ENCODE assay signal across 8 mouse cellular contexts in the genomic region with DNA sequence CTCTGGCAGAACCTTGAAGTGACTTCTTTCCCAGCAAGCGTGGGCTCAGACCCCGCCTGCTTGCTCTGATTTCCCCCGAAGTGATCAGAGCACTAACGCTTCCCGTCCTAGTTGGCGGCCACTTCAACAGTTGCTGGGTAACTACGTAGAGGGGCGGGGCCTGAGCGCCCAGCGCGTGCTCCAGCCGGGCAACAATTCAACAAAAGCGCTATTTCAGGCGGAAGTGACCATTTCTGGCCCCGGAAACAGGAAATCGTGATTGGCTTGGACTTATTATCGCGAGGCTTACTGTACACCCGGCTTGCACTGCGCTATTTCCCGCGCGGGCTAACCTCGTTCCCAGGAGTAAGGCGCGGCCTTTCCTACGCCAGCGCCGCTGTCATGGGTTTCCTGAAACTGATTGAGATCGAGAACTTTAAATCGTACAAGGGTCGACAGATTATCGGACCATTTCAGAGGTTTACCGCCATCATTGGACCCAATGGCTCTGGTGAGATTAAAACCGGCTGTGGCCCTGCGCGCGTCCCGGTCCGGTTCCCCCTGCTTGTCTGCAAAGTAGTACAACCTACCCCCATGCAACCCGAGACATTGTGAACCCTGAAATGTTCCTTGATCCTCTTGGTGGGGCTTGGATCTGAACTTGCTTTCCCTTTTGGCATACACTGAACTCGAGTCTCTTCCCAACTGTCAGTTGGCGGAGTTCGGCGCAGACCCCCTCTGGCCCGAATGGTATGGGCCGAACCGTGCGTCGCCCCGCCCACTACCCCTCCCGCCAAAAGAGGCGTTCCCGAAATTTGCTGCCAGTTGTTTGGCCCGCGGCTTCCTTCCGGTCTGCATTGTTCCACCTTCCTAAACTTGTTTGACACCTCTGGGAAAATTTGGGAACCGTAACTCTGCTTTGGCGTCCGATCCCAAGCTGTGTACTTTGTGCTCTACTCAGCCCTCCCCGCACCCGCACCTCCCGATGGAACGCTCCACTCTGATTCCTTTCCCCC. TPM values are rescaled to one million over a fixed set of nuclear protein-coding genes. Genes with fewer than 3 reads are reported as not detected.
A peak's percentile ranks its signal among the peaks of the same experiment; 100 is the strongest.
DNase-seq lines count a peak whose midpoint lies in the region; ATAC-seq and TF ChIP-seq lines count a peak whose summit lies in the region.

TSS of gene Ribc1 (minus strand) at position 145 of the 995 bp plus-strand sequence.
TSS of gene Smc1a (plus strand) at position 278 of the 995 bp plus-strand sequence.

- WGBS in forebrain, embryonic 13.5 days, result 22% methylated on average over 64 of the region's 64 CpGs
- 22% methylated on average over 64 of the region's 64 CpGs for whole genome bisulfite sequencing in neural tube, embryonic 15.5 days

- H3K9me3 ChIP-seq in E14TG2a.4 (ENCODE audit: low read length), result no peaks in the 10 kb centered on the region
- no peaks in the 10 kb centered on the region for H3K9me3 ChIP-seq in forebrain, embryonic 13.5 days (replicated peaks)
- no peaks in the 10 kb centered on the region for H3K9me3 ChIP-seq in neural tube, embryonic 15.5 days (replicated peaks)

- peak within 1 kb of the TSS; percentile 81 for H3K27ac ChIP-seq in forebrain, embryonic 13.5 days
- H3K27ac ChIP-seq in neural tube, embryonic 15.5 days (replicated peaks), result peak within 1 kb of the TSS; percentile 91

- H3K36me3 ChIP-seq in E14TG2a.4 (ENCODE audit: insufficient read depth, low read length), result peaks cover 4% of the 10 kb centered on the region; the same call in 1 of the 2 replicates
- H3K36me3 ChIP-seq in forebrain, embryonic 13.5 days (ENCODE audit: poor library complexity, severe bottlenecking), result peaks cover 9% of the 10 kb centered on the region; the same call in 1 of the 2 replicates
- no peaks in the 10 kb centered on the region for H3K36me3 ChIP-seq in neural tube, embryonic 15.5 days

- peak; percentile 98 for ATAC-seq in forebrain, embryonic 13.5 days
- peak; percentile 99 for ATAC-seq in neural tube, embryonic 15.5 days (ENCODE audit: low FRiP score)

- H3K27me3 ChIP-seq in E14TG2a.4 (ENCODE audit: insufficient read depth, low read length), result no peaks in the 10 kb centered on the region
- peaks cover 22% of the 10 kb centered on the region; the same call in 1 of the 2 replicates for H3K27me3 ChIP-seq in forebrain, embryonic 13.5 days
- peaks cover 25% of the 10 kb centered on the region for H3K27me3 ChIP-seq in neural tube, embryonic 15.5 days (replicated peaks)

- H3K4me1 ChIP-seq in E14TG2a.4 (replicated peaks; ENCODE audit: low read depth, low read length), result peaks cover 16% of the 10 kb centered on the region
- H3K4me1 ChIP-seq in forebrain, embryonic 13.5 days, result peaks cover 6% of the 10 kb centered on the region
- peaks cover 5% of the 10 kb centered on the region for H3K4me1 ChIP-seq in neural tube, embryonic 15.5 days

- H3K4me3 ChIP-seq in E14TG2a.4 (replicated peaks; ENCODE audit: low read length), result peak within 1 kb of the TSS; percentile 88
- peak within 1 kb of the TSS; percentile 52 for H3K4me3 ChIP-seq in forebrain, embryonic 13.5 days
- peak within 1 kb of the TSS; percentile 53 for H3K4me3 ChIP-seq in neural tube, embryonic 15.5 days (replicated peaks)

- no peak for TF ChIP-seq CTCF in E14TG2a.4 (conservative IDR thresholded peaks at IDR 0.05; ENCODE audit: low read length)

- peak within 1 kb of the TSS; percentile 68 for H3K9ac ChIP-seq in forebrain, embryonic 13.5 days
- peak within 1 kb of the TSS; percentile 55 for H3K9ac ChIP-seq in neural tube, embryonic 15.5 days (replicated peaks)

- DNase-seq in c-Kit-positive CD71-positive TER-119-positive erythroid progenitor cells, embryonic 14.5 days (ENCODE audit: low spot score), result peak; percentile 88
- peak; percentile 88 to 93 for DNase-seq in heart, postnatal 14 days
- peak; percentile 91 for DNase-seq in layer of hippocampus, adult 11-12 months (ENCODE audit: low spot score)
- DNase-seq in lung, adult 18-20 months, result peak; percentile 94
- peak; percentile 91 for DNase-seq in testis, postnatal 14 days (ENCODE audit: low spot score)

- intact Hi-C loops in heart, postnatal 14 days (cut with DNase I), result loop anchor here (5.0 kb wide), 2 partner anchors 69 to 161 kb away; no protein-coding TSS in a partner anchor

- peak within 1 kb of the TSS; percentile 60 for H3K4me2 ChIP-seq in forebrain, embryonic 13.5 days
- peak within 1 kb of the TSS; percentile 61 for H3K4me2 ChIP-seq in neural tube, embryonic 15.5 days

RNA-seq across cellular contexts. Expression of gene Ribc1, which starts in this region (rescaled TPM):
- polyA plus RNA-seq in forebrain, embryonic 13.5 days (2015; fragmentation: Nextera tagmentation; extraction: Ambion mirVana), result 3.2 and 4.6 TPM in 2 replicates
- under 1 TPM; 0.37 to 0.43 TPM for total RNA-seq in heart, postnatal 14 days (2021)
- polyA plus RNA-seq in neural tube, embryonic 15.5 days (2015; fragmentation: Nextera tagmentation; extraction: Ambion mirVana), result 1.4 and 1.8 TPM in 2 replicates

RNA-seq across cellular contexts. Expression of gene Smc1a, which starts in this region (rescaled TPM):
- polyA plus RNA-seq in forebrain, embryonic 13.5 days (2015; fragmentation: Nextera tagmentation; extraction: Ambion mirVana), result 119 and 122 TPM in 2 replicates
- 10 to 100 TPM; 30.2 to 33.1 TPM for total RNA-seq in heart, postnatal 14 days (2021)
- polyA plus RNA-seq in neural tube, embryonic 15.5 days (2015; fragmentation: Nextera tagmentation; extraction: Ambion mirVana), result 69.5 and 81.5 TPM in 2 replicates

Comparison
In these comparisons a context has a peak if more than half of its experiments do, and no peak if none do; other contexts are left out.
1. Peak in every context shown above with its lines: DNase-seq, ATAC-seq, H3K4me3 ChIP-seq and H3K27ac ChIP-seq.